ENCODE assay signal across 38 mouse cellular contexts in genomic region chr17:31094781-31095180, GRCm38 (mm10). TPM values are rescaled to one million over a fixed set of nuclear protein-coding genes. Genes with fewer than 3 reads are reported as not detected.
"Had no signal": no experiment of that assay in that cellular context is flagged by ENCODE, and none has a peak within 500 bp of the region (broad histone marks: within the 10 kb centered on the region; RNA-seq: fewer than 3 reads in every experiment).

No protein-coding gene starts in this region.

- DNase-seq: cerebellum, adult 9-10 months; cerebellum, adult 9-11 months; cerebellum, postnatal 10 days; cerebellum, postnatal 14 days; cerebellum, postnatal 25 days; cerebellum, postnatal 36 days; embryo, embryonic 11 days; forebrain, postnatal 0 days; gastrocnemius, adult 2 months; gastrocnemius, postnatal 10 days; gastrocnemius, postnatal 14 days; gastrocnemius, postnatal 25 days; gastrocnemius, postnatal 36 days; heart, adult 11 months; heart, adult 18-20 months; heart, adult 2 months had no signal

- H3K9ac ChIP-seq: embryonic facial prominence, embryonic 12.5 days; embryonic facial prominence, embryonic 13.5 days; embryonic facial prominence, embryonic 15.5 days; forebrain, embryonic 12.5 days; forebrain, embryonic 13.5 days; forebrain, embryonic 15.5 days; forebrain, postnatal 0 days had no signal

- H3K9me3 ChIP-seq: embryonic facial prominence, embryonic 10.5 days; embryonic facial prominence, embryonic 12.5 days; embryonic facial prominence, embryonic 13.5 days; embryonic facial prominence, embryonic 15.5 days; forebrain, embryonic 12.5 days; forebrain, embryonic 15.5 days had no signal

- H3K27me3 ChIP-seq: embryonic facial prominence, embryonic 12.5 days; embryonic facial prominence, embryonic 13.5 days; embryonic facial prominence, embryonic 15.5 days; forebrain, embryonic 12.5 days; forebrain, embryonic 13.5 days; forebrain, embryonic 15.5 days had no signal

- H3K4me3 ChIP-seq: embryonic facial prominence, embryonic 10.5 days; embryonic facial prominence, embryonic 12.5 days; embryonic facial prominence, embryonic 13.5 days; embryonic facial prominence, embryonic 15.5 days; erythroblast, embryonic 14.5 days; forebrain, embryonic 10.5 days; forebrain, embryonic 12.5 days; forebrain, embryonic 13.5 days; forebrain, embryonic 15.5 days; gastrocnemius, adult 2 months; heart, adult 2 months had no signal

- H3K4me2 ChIP-seq: embryonic facial prominence, embryonic 12.5 days; embryonic facial prominence, embryonic 13.5 days; embryonic facial prominence, embryonic 15.5 days; forebrain, embryonic 12.5 days; forebrain, embryonic 13.5 days; forebrain, embryonic 15.5 days had no signal

- H3K27ac ChIP-seq: embryonic facial prominence, embryonic 10.5 days; embryonic facial prominence, embryonic 12.5 days; embryonic facial prominence, embryonic 13.5 days; embryonic facial prominence, embryonic 15.5 days; forebrain, embryonic 10.5 days; forebrain, embryonic 12.5 days; forebrain, embryonic 13.5 days; forebrain, embryonic 15.5 days; gastrocnemius, adult 2 months; heart, adult 2 months had no signal

- H3K36me3 ChIP-seq: embryonic facial prominence, embryonic 12.5 days had no signal

- ATAC-seq: forebrain, embryonic 13.5 days; forebrain, embryonic 14.5 days; forebrain, embryonic 15.5 days; forebrain, embryonic 16.5 days; forebrain, postnatal 0 days had no signal

RNA-seq across cellular contexts. Expression of gene Tff3, which starts 34.7 kb away (rescaled TPM):
- total RNA-seq: common myeloid progenitor, adult 5-6 weeks; forebrain, postnatal 0 days; gastrocnemius, adult 18-20 months; gastrocnemius, adult 2 months; gastrocnemius, adult 8-10 months; gastrocnemius, postnatal 10 days; gastrocnemius, postnatal 14 days; gastrocnemius, postnatal 25 days; gastrocnemius, postnatal 36 days; gastrocnemius, postnatal 4 days; granulocyte monocyte progenitor cell, adult 5-6 weeks; heart, adult 18-20 months; heart, adult 2 months; heart, adult 8-10 months had no signal
- polyA plus RNA-seq: cortical plate, adult 2 months; embryonic facial prominence, embryonic 10.5 days; embryonic facial prominence, embryonic 11.5 days; embryonic facial prominence, embryonic 12.5 days; embryonic facial prominence, embryonic 13.5 days; embryonic facial prominence, embryonic 14.5 days; embryonic facial prominence, embryonic 15.5 days; erythroblast, embryonic 14.5 days; forebrain, embryonic 16.5 days had no signal

RNA-seq across cellular contexts. Expression of gene Tff2, which starts 49.3 kb away (rescaled TPM):
- total RNA-seq: common myeloid progenitor, adult 5-6 weeks; forebrain, postnatal 0 days; gastrocnemius, adult 18-20 months; gastrocnemius, adult 2 months; gastrocnemius, adult 8-10 months; gastrocnemius, postnatal 10 days; gastrocnemius, postnatal 14 days; gastrocnemius, postnatal 25 days; gastrocnemius, postnatal 36 days; gastrocnemius, postnatal 4 days; granulocyte monocyte progenitor cell, adult 5-6 weeks; heart, adult 18-20 months; heart, adult 2 months; heart, adult 8-10 months had no signal
- polyA plus RNA-seq: cortical plate, adult 2 months; embryonic facial prominence, embryonic 10.5 days; embryonic facial prominence, embryonic 11.5 days; embryonic facial prominence, embryonic 12.5 days; embryonic facial prominence, embryonic 13.5 days; embryonic facial prominence, embryonic 14.5 days; erythroblast, embryonic 14.5 days; forebrain, embryonic 10.5 days; forebrain, embryonic 11.5 days; forebrain, embryonic 12.5 days; forebrain, embryonic 13.5 days; forebrain, embryonic 14.5 days; forebrain, embryonic 15.5 days; forebrain, embryonic 16.5 days; forebrain, postnatal 0 days; frontal cortex, adult 2 months had no signal
